Mouse (Mus musculus) B cell, adult 67 days (primary cell): ENCODE results near the gene Sgip1. TPM values are rescaled to one million over a fixed set of nuclear protein-coding genes. Genes with fewer than 3 reads are reported as not detected.

Source experiments
- total RNA-seq, 2 experiments: library from RNA; stranded (reverse); gene quantifications; 4 replicates each; pipeline ENCODE4 v1.2.4; 2023

Sgip1 gene
- total RNA-seq: under 1 TPM in 1 of 2 experiments, not detected in 1; 0.23 TPM

GRCm38 (mm10) chr4:102741287-102741686, at the start of gene Sgip1:
TSS of gene Sgip1 (plus strand) at chr4:102741297.

GRCm38 (mm10) chr4:102978440-102978839, 237.3 kb downstream of the Sgip1 start, which contains the start of gene Tctex1d1:
TSS of gene Tctex1d1 (plus strand) at chr4:102978606.

Other genes with a start within 250 kb of the Sgip1 start
- not detected for gene Tctex1d1, start 237.3 kb downstream of the Sgip1 start, total RNA-seq